18 mouse cellular contexts compared by ENCODE assay signal in the genomic region with DNA sequence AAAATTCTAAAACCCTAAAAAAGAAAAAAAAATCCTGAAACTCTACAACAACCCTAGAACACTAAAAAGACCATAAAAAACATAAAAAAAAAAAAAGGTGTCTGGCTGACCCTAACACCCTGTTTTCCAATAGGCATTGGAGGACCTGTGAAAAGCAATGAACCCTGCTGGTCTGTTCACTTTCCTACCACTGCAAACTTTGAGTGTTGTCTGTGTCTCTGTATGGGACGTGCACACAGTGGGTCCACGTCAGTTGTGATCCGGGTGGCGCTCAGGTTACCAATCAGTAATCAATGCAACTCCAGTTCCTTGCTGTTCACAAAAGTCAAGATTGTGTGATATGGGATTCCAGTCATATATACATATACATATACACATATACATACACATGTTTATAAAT. TPM values are rescaled to one million over a fixed set of nuclear protein-coding genes. Genes with fewer than 3 reads are reported as not detected.
DNase-seq lines count a peak whose midpoint lies in the region; ATAC-seq and TF ChIP-seq lines count a peak whose summit lies in the region.
"Had no signal": no experiment of that assay in that cellular context is flagged by ENCODE, and none has a peak within 500 bp of the region (broad histone marks: within the 10 kb centered on the region; RNA-seq: fewer than 3 reads in every experiment).

No protein-coding gene starts in this region.

- TF ChIP-seq EP300 in stomach, postnatal 0 days (optimal IDR thresholded peaks at IDR 0.05) = no peak

- no peaks in the 10 kb centered on the region for H3K27me3 ChIP-seq in forebrain, embryonic 14.5 days (replicated peaks; ENCODE audit: control insufficient read depth, insufficient read depth, low read length)
- H3K27me3 ChIP-seq in forebrain, embryonic 13.5 days = no peaks in the 10 kb centered on the region
- H3K27me3 ChIP-seq in midbrain, embryonic 12.5 days = no peaks in the 10 kb centered on the region
- no peaks in the 10 kb centered on the region for H3K27me3 ChIP-seq in midbrain, embryonic 13.5 days
- no peaks in the 10 kb centered on the region for H3K27me3 ChIP-seq in stomach, postnatal 0 days (ENCODE audit: control insufficient read depth, insufficient read depth, low read length)
- H3K27me3 ChIP-seq: stomach, embryonic 15.5 days had no signal

- TF ChIP-seq CTCF in stomach, postnatal 0 days (IDR thresholded peaks at IDR 0.05; ENCODE audit: low read depth) = no peak

- no peaks in the 10 kb centered on the region for H3K4me1 ChIP-seq in forebrain, embryonic 14.5 days (ENCODE audit: control insufficient read depth, insufficient read depth, low read length)
- H3K4me1 ChIP-seq in forebrain, embryonic 13.5 days = peaks cover 4% of the 10 kb centered on the region
- H3K4me1 ChIP-seq in midbrain, embryonic 12.5 days = no peaks in the 10 kb centered on the region
- H3K4me1 ChIP-seq in midbrain, embryonic 13.5 days (replicated peaks) = peaks cover 5% of the 10 kb centered on the region; the same call in 1 of the 2 replicates
- H3K4me1 ChIP-seq in stomach, postnatal 0 days (replicated peaks; ENCODE audit: control insufficient read depth, insufficient read depth) = no peaks in the 10 kb centered on the region

- ATAC-seq in forebrain, embryonic 14.5 days = no peak
- ATAC-seq in forebrain, embryonic 13.5 days = no peak
- ATAC-seq in midbrain, embryonic 12.5 days (ENCODE audit: low FRiP score, low read depth) = 0 out of 2 replicates have a peak, but pooled peaks have one; percentile 53
- no peak for ATAC-seq in midbrain, embryonic 13.5 days
- ATAC-seq in stomach, postnatal 0 days (ENCODE audit: low FRiP score, low TSS enrichment) = no peak

- no peaks in the 10 kb centered on the region for H3K9me3 ChIP-seq in forebrain, embryonic 14.5 days (replicated peaks; ENCODE audit: control insufficient read depth, low read length)
- H3K9me3 ChIP-seq in forebrain, embryonic 13.5 days (replicated peaks) = no peaks in the 10 kb centered on the region
- H3K9me3 ChIP-seq in midbrain, embryonic 12.5 days = no peaks in the 10 kb centered on the region
- H3K9me3 ChIP-seq in midbrain, embryonic 13.5 days = no peaks in the 10 kb centered on the region
- no peaks in the 10 kb centered on the region for H3K9me3 ChIP-seq in stomach, postnatal 0 days (ENCODE audit: control insufficient read depth, low read length)
- H3K9me3 ChIP-seq: stomach, embryonic 15.5 days had no signal

- H3K27ac ChIP-seq in forebrain, embryonic 14.5 days (ENCODE audit: low read depth, low read length) = no peak overlapping the region
- no peak overlapping the region for H3K27ac ChIP-seq in forebrain, embryonic 13.5 days
- H3K27ac ChIP-seq in midbrain, embryonic 12.5 days (replicated peaks) = no peak overlapping the region
- no peak overlapping the region for H3K27ac ChIP-seq in midbrain, embryonic 13.5 days
- H3K27ac ChIP-seq in stomach, postnatal 0 days (replicated peaks) = no peak overlapping the region
- H3K27ac ChIP-seq: stomach, embryonic 15.5 days had no signal

- no peaks in the 10 kb centered on the region for H3K36me3 ChIP-seq in forebrain, embryonic 14.5 days (ENCODE audit: control insufficient read depth, insufficient read depth, low read length)
- H3K36me3 ChIP-seq in forebrain, embryonic 13.5 days (ENCODE audit: poor library complexity, severe bottlenecking) = no peaks in the 10 kb centered on the region
- no peaks in the 10 kb centered on the region for H3K36me3 ChIP-seq in midbrain, embryonic 12.5 days
- no peaks in the 10 kb centered on the region for H3K36me3 ChIP-seq in midbrain, embryonic 13.5 days
- no peaks in the 10 kb centered on the region for H3K36me3 ChIP-seq in stomach, postnatal 0 days (ENCODE audit: control insufficient read depth, insufficient read depth, low read length)
- H3K36me3 ChIP-seq: stomach, embryonic 15.5 days had no signal

- no peak overlapping the region for H3K4me3 ChIP-seq in forebrain, embryonic 14.5 days (ENCODE audit: low read depth, low read length)
- H3K4me3 ChIP-seq in forebrain, embryonic 13.5 days = no peak overlapping the region
- no peak overlapping the region for H3K4me3 ChIP-seq in midbrain, embryonic 12.5 days
- no peak overlapping the region for H3K4me3 ChIP-seq in midbrain, embryonic 13.5 days (replicated peaks)
- no peak overlapping the region for H3K4me3 ChIP-seq in stomach, postnatal 0 days (ENCODE audit: low read depth, low read length)
- H3K4me3 ChIP-seq: stomach, embryonic 15.5 days had no signal

- peak; percentile 21 for DNase-seq in forebrain, embryonic 14.5 days (ENCODE audit: low spot score)
- DNase-seq in ZHBTc4 (ENCODE audit: low read depth, low spot score) = peak; percentile 64
- peak; percentile 13 for DNase-seq in stomach, postnatal 0 days (ENCODE audit: low spot score)
- no peak for DNase-seq in layer of hippocampus, adult 11-12 months (ENCODE audit: low spot score)
- no peak for DNase-seq in spleen, adult 18-20 months
- DNase-seq: adrenal gland, postnatal 36 days; kidney, postnatal 4 days; lung, adult 2 months; right cerebral cortex, postnatal 4 days; thymus, postnatal 4 days had no signal

- WGBS in forebrain, embryonic 14.5 days = 98% methylated on average over 4 of the region's 4 CpGs
- 96% methylated on average over 4 of the region's 4 CpGs for WGBS in forebrain, embryonic 13.5 days
- WGBS in midbrain, embryonic 12.5 days = 94% methylated on average over 4 of the region's 4 CpGs
- 98% methylated on average over 4 of the region's 4 CpGs for WGBS in midbrain, embryonic 13.5 days
- 100% methylated on average over 4 of the region's 4 CpGs for WGBS in stomach, postnatal 0 days

- no peak overlapping the region for H3K9ac ChIP-seq in forebrain, embryonic 14.5 days (ENCODE audit: low read length)
- no peak overlapping the region for H3K9ac ChIP-seq in forebrain, embryonic 13.5 days
- H3K9ac ChIP-seq in midbrain, embryonic 12.5 days (replicated peaks) = no peak overlapping the region
- H3K9ac ChIP-seq in midbrain, embryonic 13.5 days (replicated peaks) = no peak overlapping the region
- H3K9ac ChIP-seq in stomach, postnatal 0 days (ENCODE audit: low read length) = no peak overlapping the region
- H3K9ac ChIP-seq: stomach, embryonic 15.5 days had no signal

- no peak overlapping the region for H3K4me2 ChIP-seq in forebrain, embryonic 14.5 days (ENCODE audit: low read length)
- no peak overlapping the region for H3K4me2 ChIP-seq in forebrain, embryonic 13.5 days
- H3K4me2 ChIP-seq in midbrain, embryonic 12.5 days (replicated peaks) = no peak overlapping the region
- no peak overlapping the region for H3K4me2 ChIP-seq in midbrain, embryonic 13.5 days (replicated peaks)
- H3K4me2 ChIP-seq in stomach, postnatal 0 days (replicated peaks; ENCODE audit: low read depth) = no peak overlapping the region
- H3K4me2 ChIP-seq: stomach, embryonic 15.5 days had no signal

RNA-seq across cellular contexts. Expression of a gene that starts 36.7 kb away (rescaled TPM):
- polyA plus RNA-seq in forebrain, embryonic 14.5 days (2014; fragmentation: Nextera tagmentation; extraction: Ambion mirVana) = not detected in 2 replicates
- polyA plus RNA-seq in forebrain, embryonic 13.5 days (2015; fragmentation: Nextera tagmentation; extraction: Ambion mirVana) = not detected in 2 replicates
- polyA plus RNA-seq in midbrain, embryonic 12.5 days (2016; fragmentation: Nextera tagmentation; extraction: Ambion mirVana) = not detected in 2 replicates
- polyA plus RNA-seq in midbrain, embryonic 13.5 days (2015; fragmentation: Nextera tagmentation; extraction: Ambion mirVana) = not detected in 2 replicates
- not detected in 2 replicates for polyA plus RNA-seq in stomach, postnatal 0 days (2015; fragmentation: Nextera tagmentation; extraction: Ambion mirVana)
- polyA plus RNA-seq: embryonic facial prominence, embryonic 14.5 days; forebrain, embryonic 11.5 days; limb, embryonic 14.5 days; lung, adult 2 months; neural tube, embryonic 11.5 days had no signal

RNA-seq across cellular contexts. Expression of a gene that starts 38.4 kb away (rescaled TPM):
- polyA plus RNA-seq in forebrain, embryonic 14.5 days (2014; fragmentation: Nextera tagmentation; extraction: Ambion mirVana) = 70.6 and 74.9 TPM in 2 replicates
- polyA plus RNA-seq in forebrain, embryonic 13.5 days (2015; fragmentation: Nextera tagmentation; extraction: Ambion mirVana) = 70.5 and 77.7 TPM in 2 replicates
- 73.3 and 75.6 TPM in 2 replicates for polyA plus RNA-seq in midbrain, embryonic 12.5 days (2016; fragmentation: Nextera tagmentation; extraction: Ambion mirVana)
- polyA plus RNA-seq in midbrain, embryonic 13.5 days (2015; fragmentation: Nextera tagmentation; extraction: Ambion mirVana) = 58.6 and 66.7 TPM in 2 replicates
- polyA plus RNA-seq in stomach, postnatal 0 days (2015; fragmentation: Nextera tagmentation; extraction: Ambion mirVana) = 22.6 and 23.8 TPM in 2 replicates

Comparison
In these comparisons a context has a peak if more than half of its experiments do, and no peak if none do; other contexts are left out.
1. DNase-seq: peak in forebrain, embryonic 14.5 days (single experiment), ZHBTc4 (single experiment) and stomach, postnatal 0 days (single experiment); none in layer of hippocampus, adult 11-12 months (single experiment) and spleen, adult 18-20 months (0 of 2).